Mouse (Mus musculus): Measurements from ENCODE around the gene Syngr2. TPM values are rescaled to one million over a fixed set of nuclear protein-coding genes. Genes with fewer than 3 reads are reported as not detected.
"Not testable (repeated sequence)": the region's sequence is repeated elsewhere in the genome, so short reads cannot be mapped to it uniquely, and the experiment has no call there.

Syngr2 gene
- total RNA-seq, 2 experiments from 2014 or later = 11.3 to 12.3 TPM

GRCm38 (mm10) chr11:117829671-117830215 is 20.3 kb downstream of the Syngr2 start:
- no peak for DNase-seq (ENCODE audit: low spot score in 2 of 2)

DNA sequence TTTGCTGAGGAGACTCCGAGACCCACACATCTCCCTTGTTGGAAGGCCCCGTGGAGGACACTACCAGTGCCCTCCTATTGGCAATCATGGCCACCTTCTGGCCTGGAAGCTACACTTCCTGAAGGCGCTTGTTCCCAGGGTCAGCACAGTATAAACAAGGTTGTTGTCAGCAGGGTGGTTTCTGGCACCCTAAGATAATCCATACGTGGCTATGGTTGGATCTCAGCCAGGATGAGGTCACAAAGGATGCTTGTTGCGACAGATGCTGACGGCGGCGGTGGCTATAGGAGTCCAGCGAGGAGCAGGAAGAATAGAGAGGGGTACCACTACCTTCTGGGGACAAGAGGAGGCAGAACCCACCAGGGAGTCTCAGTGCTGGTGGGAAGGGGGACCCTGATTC is 20.9 kb downstream of the Syngr2 start:
- no peak for DNase-seq (ENCODE audit: low spot score in 2 of 2)

GRCm38 (mm10) chr11:117832086-117832969 is 22.9 kb downstream of the Syngr2 start:
- peak; percentile 72 to 77 for DNase-seq (ENCODE audit: low spot score in 2 of 2)

DNA sequence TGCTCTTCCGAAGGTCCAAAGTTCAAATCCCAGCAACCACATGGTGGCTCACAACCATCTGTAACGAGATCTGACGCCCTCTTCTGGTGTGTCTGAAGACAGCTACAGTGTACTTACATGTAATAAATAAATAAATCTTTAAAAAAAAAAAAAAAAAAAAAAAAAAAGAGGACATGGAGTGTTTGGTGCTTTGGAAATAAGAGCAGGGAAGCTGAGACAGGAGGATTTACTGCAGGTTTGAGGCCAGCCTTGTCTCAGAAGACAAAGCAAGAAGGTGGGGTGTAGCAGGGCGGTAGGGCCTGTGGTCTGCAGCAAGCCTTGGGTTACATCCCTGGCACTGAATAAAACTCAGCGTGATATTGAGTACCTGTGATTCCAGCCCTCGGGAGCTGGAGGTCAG is 24.0 kb downstream of the Syngr2 start:
- DNase-seq (ENCODE audit: low spot score in 2 of 2) = not testable (repeated sequence)

- no peak for DNase-seq (ENCODE audit: low spot score in 2 of 2)
Measured at GRCm38 (mm10) chr11:117834086-117834485, 24.6 kb downstream of the Syngr2 start.

GRCm38 (mm10) chr11:117836306-117836705 is 26.8 kb downstream of the Syngr2 start:
- no peak for DNase-seq (ENCODE audit: low spot score in 2 of 2)

DNA sequence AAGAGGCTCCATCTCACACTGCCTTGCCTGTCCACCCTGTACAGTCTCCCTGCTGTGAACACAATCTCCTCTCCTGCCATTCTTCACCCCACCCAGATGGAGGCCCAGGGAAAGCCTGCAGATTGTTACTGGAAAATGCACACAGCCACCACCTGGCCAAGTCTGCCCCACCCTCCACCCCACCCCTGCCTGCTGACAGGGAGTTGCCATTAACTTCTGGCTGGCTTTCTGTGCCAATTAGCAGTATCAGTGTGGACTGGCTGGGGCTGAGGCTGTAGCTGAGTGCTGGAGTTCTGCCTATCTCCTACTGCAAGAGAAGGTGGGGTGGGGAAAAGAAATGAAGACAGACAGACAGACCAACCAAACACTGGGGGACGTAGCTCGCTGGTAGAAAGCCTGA is 29.1 kb downstream of the Syngr2 start:
- DNase-seq (ENCODE audit: low spot score in 2 of 2) = no peak

DNA sequence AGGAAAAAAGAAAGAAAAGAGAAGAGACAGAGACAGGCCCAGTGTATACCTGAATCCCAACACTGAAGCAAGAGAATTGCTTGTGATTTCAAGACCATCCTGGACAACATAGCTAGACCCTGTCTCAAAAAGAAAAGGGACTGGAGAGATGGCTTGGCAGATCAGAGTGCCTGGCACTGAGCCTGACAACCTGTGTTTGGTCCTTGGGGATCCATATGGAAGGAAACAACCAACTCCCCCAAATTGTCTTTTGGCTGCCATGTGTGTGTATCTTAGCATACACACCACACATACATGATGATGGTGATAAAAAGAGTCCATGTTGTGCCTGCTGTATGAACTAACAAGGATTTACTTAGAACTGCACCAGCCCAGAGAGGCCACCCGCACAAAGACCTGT is 29.6 kb downstream of the Syngr2 start:
- no peak for DNase-seq (ENCODE audit: low spot score in 2 of 2)

- DNase-seq (ENCODE audit: low spot score in 2 of 2) = no peak
Measured at GRCm38 (mm10) chr11:117840910-117841309, 31.4 kb downstream of the Syngr2 start.

GRCm38 (mm10) chr11:117843434-117843833 is 34.0 kb downstream of the Syngr2 start:
- DNase-seq (ENCODE audit: low spot score in 2 of 2) = no peak

DNA sequence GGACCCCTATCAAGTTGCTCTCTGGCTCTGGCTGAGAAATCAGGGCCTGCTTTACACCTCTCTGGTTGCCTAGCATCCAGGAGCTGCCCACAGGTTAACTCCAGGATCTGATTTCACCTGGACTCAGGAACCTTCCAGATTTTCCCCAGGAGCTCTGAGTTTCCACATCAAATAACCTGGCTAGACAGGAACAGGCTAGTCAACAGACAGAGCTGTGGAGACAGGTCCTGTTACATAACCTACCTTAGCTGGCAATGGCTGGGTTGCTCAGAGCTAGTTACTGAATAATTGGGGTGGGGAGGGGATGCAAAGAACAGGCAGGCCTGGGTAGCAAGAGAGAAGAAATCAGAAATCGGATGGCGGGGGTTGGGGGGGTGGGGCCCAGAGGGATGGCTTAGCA is 35.5 kb downstream of the Syngr2 start:
- no peak for DNase-seq (ENCODE audit: low spot score in 2 of 2)

GRCm38 (mm10) chr11:117845651-117846050 is 36.2 kb downstream of the Syngr2 start:
- DNase-seq (ENCODE audit: low spot score in 2 of 2) = no peak

GRCm38 (mm10) chr11:117846640-117847039 is 37.2 kb downstream of the Syngr2 start:
- DNase-seq (ENCODE audit: low spot score in 2 of 2) = no peak

- DNase-seq (ENCODE audit: low spot score in 2 of 2) = no peak
Measured at GRCm38 (mm10) chr11:117847593-117848215, 38.2 kb downstream of the Syngr2 start.

GRCm38 (mm10) chr11:117848271-117848984 is 39.0 kb downstream of the Syngr2 start:
- DNase-seq (ENCODE audit: low spot score in 2 of 2) = peak in 1 of 2 experiments; percentile 55

DNA sequence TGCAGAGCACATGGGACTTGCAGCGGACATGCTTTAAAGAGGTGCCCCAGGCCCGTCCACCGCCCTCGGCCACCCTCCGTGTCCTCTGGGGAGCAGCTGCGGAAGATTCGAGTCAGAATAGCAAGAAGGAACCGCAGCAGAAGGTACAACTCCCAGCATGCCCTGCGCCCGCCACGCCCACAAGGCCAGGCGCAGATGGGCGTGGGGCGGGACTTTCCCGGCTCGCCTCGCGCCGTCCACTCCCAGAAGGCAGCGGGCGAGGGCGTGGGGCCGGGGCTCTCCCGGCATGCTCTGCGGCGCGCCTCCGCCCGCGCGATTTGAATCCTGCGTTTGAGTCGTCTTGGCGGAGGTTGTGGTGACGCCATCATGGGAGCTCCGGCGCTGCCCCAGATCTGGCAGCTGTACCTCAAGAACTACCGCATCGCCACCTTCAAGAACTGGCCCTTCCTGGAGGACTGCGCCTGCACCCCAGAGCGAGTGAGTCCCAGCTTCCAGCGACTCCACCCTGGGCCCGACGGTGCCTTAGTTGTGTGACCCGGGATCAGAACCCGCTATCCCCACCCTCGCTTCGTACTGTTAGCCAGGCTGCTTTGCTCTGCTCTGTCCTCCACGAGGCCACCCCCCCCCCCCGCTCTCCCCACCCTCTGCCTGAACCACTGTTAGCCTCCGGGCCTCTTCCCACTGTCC is 39.7 kb downstream of the Syngr2 start, which contains the start of gene Birc5:
Gene Birc5 (plus strand): TSS at position 267 of the 687 bp plus-strand sequence.
- DNase-seq (ENCODE audit: low spot score in 2 of 2) = peak; percentile 92 to 97

DNA sequence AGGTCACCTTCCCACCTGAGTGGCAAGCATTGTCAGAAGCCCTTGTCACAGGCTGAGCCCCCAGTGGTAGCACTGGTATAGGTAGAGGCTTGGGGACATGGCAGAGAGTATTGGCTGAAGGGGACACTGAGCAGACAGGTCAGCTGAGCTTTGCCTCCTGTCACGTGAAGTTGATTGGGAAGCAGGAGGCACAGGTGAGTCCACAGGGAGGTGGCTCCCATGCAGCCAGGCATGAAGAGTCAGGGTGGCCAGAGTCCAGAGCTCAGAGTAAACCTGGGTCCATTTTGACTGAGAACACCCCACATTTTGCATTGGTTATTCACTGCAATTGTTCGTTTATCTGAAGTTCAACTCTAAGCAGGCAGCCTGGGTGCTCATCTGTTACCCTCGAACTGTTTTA is 43.4 kb downstream of the Syngr2 start:
- DNase-seq (ENCODE audit: low spot score in 2 of 2) = no peak

GRCm38 (mm10) chr11:117854241-117854640 is 44.8 kb downstream of the Syngr2 start:
- no peak for DNase-seq (ENCODE audit: low spot score in 2 of 2)

DNA sequence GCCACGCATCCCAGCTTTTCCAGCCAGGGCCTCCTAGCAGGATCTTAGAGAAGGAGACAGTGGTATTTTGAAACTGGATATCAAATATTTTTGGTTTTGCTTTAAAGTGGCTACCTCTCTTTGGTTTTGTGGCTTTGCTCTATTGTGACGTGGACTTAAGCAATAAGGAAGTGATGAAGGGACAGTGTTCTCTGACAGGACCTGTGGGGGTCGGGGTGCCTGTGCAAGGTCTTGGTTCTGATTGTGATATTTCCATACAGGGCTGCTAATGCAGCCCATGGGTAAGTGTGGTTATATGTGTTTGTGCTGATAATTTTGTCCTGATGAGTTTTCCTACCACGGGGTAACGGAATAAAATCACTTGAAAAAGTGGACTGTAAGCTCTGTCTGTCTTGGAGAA is 45.9 kb downstream of the Syngr2 start:
- no peak for DNase-seq (ENCODE audit: low spot score in 2 of 2)

GRCm38 (mm10) chr11:117855975-117856374 is 46.5 kb downstream of the Syngr2 start:
- DNase-seq (ENCODE audit: low spot score in 2 of 2) = no peak

DNA sequence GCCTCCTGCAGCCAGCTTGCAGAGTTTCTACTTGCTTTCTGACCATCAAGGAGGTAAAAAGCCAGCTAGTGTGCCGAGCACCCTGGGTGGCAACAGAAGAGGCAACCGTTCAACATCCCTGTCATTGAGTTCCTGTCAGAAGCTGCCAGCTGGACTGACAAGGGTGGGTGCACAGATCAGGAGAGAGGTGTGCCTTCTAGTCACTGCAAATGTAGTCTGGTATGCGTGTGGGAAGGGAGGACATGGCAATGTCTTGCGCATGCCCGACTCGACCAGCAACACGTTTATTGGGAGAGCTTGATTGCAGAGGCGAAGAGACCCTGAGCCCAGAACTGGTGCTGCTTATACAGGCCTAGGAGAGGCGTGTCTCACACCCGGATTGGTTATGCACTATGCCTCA is 48.0 kb downstream of the Syngr2 start:
- DNase-seq (ENCODE audit: low spot score in 2 of 2) = no peak

Data from layer of hippocampus, postnatal 10 days (tissue).